Mouse (Mus musculus) macrophage (primary cell): ENCODE data around the gene Ccdc141. TPM values are rescaled to one million over a fixed set of nuclear protein-coding genes. Genes with fewer than 3 reads are reported as not detected.

ENCODE experiments used
- H3K27ac ChIP-seq: fragments of 350-480 bp; formaldehyde crosslinking; 2 replicates; pipeline ENCODE4 v1.9.0; 2021
- H3K36me3 ChIP-seq: fragments of 350-480 bp; formaldehyde crosslinking; 2 replicates; pipeline ENCODE4 v1.9.0; 2021; ENCODE audit errors: inconsistent target
- H3K4me3 ChIP-seq: fragments of 350-480 bp; formaldehyde crosslinking; 2 replicates; pipeline ENCODE4 v1.9.0; 2021; ENCODE audit errors: inconsistent target
- H3K79me2 ChIP-seq: fragments of 350-480 bp; formaldehyde crosslinking; 2 replicates; pipeline ENCODE4 v1.9.0; 2021; ENCODE audit errors: inconsistent target
- WGBS: methylation state at CpG from one replicate; pipeline ENCODE4 v1.1.7; 2026; ENCODE audit warnings: inconsistent platforms; ENCODE audit not compliant: missing documents; 5-methylcytosine and 5-hydroxymethylcytosine counted together
- polyA plus RNA-seq: library from polyadenylated mRNA; stranded (reverse); fragments of 250-400 nt; gene quantifications from 3 replicates; pipeline ENCODE4 v1.2.4, GENCODE M21; 2018; ENCODE audit warnings: inconsistent platforms

Ccdc141 gene
- polyA plus RNA-seq, 1 experiment from 2014 or later = 0.01 TPM

DNA sequence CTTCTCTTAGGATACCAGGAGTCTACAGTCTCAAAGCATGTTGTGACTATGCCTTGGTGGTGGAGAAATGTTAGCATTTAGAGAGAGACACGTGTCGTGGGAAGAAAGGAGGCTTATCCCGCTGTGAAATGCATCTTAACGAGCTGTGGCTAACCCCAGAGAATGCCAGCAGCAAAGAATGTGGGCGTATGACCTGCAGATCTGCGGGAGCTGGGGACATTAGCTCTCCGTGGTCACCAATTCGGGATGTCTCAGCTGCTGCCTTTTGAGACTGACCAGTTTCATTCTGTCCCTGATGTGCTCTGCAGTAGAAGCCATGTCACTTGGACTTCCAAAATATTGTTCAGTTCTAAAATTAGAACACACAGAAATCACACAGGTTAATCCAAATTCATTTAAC is 16.5 kb upstream of the Ccdc141 start:
- WGBS = 93% methylated on average over 8 of the region's 8 CpGs
- H3K4me3 ChIP-seq = no peak overlapping the region
- H3K36me3 ChIP-seq = peaks cover 71% of the 10 kb centered on the region
- no peaks in the 10 kb centered on the region for H3K79me2 ChIP-seq
- H3K27ac ChIP-seq = no peak overlapping the region

DNA sequence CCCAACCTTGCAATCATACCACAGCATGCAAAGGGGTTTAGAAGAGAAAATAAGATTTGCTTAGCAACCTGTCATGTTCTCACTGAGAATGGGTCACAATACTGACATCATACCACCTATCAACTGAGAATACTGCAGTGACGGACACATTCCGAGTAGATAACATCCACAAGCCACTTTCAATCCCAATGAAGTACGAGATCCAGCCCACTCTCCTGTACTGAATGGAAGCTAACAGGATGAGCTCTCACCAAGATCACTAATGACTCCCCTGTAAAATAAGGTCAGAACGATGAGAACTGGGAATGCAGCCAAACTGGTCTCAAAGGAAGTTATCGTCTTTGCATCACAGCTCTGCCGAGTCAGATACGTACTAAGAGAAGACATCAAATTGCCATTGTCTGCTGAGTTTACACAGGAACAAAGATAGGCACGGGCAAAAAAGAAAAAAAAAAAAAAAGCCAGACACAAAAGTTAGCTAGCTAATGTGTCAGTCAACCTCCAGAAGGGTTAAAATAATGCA is 13.7 kb upstream of the Ccdc141 start:
- WGBS = 96% methylated on average over 8 of the region's 8 CpGs
- H3K27ac ChIP-seq = no peak overlapping the region
- H3K79me2 ChIP-seq = no peaks in the 10 kb centered on the region
- peaks cover 46% of the 10 kb centered on the region for H3K36me3 ChIP-seq
- no peak overlapping the region for H3K4me3 ChIP-seq

DNA sequence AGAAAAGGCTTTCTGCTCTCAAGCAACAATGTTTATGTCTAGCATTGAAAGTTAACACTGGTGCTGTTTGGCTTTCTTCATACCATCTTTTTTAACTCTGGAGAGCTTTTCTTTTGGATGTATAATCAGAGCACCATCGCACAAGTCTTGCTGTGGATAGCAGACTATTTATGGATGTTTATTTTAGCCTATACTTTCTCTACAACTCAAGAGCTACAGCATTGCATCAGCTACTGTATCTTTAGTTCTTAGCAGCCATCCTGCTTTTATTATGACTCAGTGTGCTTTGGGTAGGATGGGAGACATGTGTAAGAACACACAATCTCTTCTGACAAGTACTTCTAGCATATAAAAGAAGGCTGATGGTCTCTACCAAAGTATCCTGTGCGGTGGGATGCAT is 13.2 kb upstream of the Ccdc141 start:
- WGBS = 100% methylated on average over 2 of the region's 2 CpGs
- no peak overlapping the region for H3K27ac ChIP-seq
- H3K4me3 ChIP-seq = no peak overlapping the region
- no peaks in the 10 kb centered on the region for H3K79me2 ChIP-seq
- H3K36me3 ChIP-seq = peaks cover 41% of the 10 kb centered on the region

DNA sequence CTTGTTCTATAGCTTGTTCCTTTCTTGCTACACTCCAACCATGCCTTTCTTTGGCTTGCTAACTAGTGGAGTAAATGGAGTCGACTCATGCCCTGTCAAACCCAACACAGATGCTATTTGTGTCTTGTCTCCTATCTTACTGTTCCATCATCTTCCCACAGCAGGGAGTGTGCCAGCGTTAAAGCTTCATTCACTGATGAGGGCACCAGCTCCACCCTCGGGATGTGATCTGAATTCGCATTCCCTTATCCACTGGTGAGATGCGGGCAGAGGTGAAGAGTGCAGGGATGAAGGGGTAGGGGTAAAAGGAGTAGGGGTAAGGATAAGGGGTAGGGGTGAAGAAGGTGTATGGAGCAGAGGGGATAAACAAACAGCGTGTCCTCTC is 12.6 kb upstream of the Ccdc141 start:
- Histone ChIP-seq H3K27ac (no peak overlapping the region), H3K36me3 (peaks cover 34% of the 10 kb centered on the region), H3K79me2 (no peaks in the 10 kb centered on the region), H3K4me3 (no peak overlapping the region)
- WGBS = 98% methylated on average over 6 of the region's 6 CpGs

DNA sequence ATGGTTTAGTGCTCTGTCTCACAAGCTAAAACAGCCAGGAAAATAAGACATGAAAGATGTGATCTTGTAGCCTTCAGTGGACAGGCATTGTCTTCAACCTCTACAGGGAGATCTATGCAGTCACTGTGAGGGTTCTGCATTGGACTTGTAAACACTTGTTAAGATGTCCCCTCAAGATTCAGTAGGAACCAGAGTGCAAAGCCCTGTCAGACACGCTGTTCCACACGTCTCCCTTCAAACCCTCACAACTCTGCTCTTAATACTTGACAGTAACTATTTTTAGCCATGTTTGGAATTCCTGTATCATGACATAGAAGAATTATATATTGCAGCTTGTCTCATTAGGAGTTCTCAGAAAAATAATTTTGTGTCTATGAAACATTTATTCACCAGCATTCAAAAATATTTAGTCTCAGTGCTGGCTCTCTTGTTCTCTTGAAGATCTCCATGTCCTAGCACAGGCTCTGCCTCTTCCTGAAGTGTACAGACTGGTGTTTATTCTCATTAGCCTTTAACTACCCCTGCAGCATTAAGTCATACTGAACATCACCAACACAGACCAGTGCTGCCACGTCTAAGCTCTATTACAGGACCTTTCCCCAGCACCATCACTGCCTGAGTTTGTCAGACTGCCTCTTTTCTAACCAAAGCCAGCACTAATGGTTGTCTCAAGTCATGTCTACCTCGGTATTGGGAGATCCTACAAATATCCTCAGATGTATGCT is 12.0 kb upstream of the Ccdc141 start:
- whole genome bisulfite sequencing = 95% methylated on average over 4 of the region's 4 CpGs
- no peak overlapping the region for H3K27ac ChIP-seq
- no peaks in the 10 kb centered on the region for H3K79me2 ChIP-seq
- no peak overlapping the region for H3K4me3 ChIP-seq
- peaks cover 29% of the 10 kb centered on the region for H3K36me3 ChIP-seq

DNA sequence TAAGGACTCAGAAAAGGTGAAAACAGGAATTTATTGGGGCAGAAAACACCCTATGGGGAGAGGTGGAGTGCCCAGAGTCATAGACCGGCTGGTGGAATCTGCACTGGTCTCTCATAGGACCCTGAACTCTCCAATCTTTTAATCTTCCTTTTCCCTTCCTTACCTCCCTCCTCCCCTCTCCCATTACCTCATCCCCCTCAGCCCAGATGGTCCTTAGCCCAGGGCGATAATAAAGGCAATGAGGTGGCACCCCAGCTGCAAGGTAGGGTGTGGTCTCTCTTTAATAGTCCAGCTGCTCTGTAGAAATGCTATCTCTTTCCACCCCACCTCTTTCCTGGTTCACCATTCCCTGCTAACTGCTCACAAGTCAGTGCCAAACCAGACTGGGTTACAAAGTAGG is 7.0 kb upstream of the Ccdc141 start:
- Histone ChIP-seq H3K4me3 (no peak overlapping the region), H3K27ac (no peak overlapping the region), H3K36me3 (no peaks in the 10 kb centered on the region), H3K79me2 (no peaks in the 10 kb centered on the region)
- WGBS = 85% methylated on average over 2 of the region's 2 CpGs

DNA sequence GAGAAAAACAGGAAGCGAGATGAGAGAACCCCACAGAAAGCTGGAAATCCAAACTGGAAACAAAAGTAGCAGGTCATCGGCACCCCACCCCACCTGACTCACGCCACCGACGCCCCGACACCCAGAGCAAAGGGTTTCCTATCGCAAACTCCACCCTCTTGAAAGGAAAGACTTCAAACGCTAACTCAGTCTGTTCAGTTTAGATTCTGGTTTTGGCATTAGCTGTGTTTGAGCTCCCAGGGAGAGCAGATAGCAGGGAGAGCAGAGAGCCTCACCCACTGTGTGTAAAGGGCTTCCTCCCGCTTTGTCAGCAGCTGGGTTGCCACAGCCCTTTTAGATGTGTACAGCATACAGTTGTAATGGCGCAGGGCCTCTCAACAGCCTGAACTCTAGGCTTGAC is 6.0 kb upstream of the Ccdc141 start:
- H3K36me3 ChIP-seq = no peaks in the 10 kb centered on the region
- WGBS = 35% methylated on average over 10 of the region's 10 CpGs
- H3K79me2 ChIP-seq = no peaks in the 10 kb centered on the region
- no peak overlapping the region for H3K4me3 ChIP-seq
- no peak overlapping the region for H3K27ac ChIP-seq

DNA sequence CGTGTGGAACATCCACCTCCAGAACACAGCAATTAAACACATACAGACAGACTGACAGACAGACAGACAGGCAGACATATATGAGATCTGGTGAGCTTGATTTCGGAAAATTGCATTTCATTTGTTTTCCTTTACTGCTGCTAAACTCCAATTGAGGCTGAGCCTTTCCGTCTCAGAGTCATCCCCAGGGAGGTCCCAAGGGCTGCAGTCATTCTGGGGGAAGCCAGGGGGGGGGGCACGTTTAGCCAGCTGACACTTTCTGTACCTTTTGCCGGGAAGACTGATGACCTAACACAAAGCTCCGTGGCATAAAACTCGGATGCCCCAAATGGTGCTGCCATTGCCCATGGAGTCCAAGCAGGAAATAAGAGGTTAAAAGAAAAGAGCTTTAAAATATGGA is 5.0 kb upstream of the Ccdc141 start:
- H3K79me2 ChIP-seq = no peaks in the 10 kb centered on the region
- 81% methylated on average over 6 of the region's 7 CpGs for WGBS

DNA sequence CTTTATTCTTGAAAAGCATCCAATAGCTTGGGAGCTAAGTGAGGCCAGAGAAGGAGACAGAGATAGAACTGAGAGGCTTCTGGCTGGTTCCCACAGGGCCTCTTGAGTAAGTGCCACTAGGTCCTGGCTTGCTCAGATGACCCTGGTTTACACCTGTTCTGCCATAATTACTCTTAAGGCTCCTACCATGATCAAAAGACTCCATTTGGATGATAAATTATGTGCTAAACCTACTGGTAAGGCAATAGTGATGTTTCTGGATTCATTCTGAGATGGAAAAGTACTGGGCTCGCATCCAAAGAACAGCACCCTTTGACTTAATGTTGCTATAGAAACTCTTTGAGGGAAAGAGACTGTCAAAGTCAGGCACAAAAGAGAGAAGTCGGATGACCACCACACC is 3.9 kb upstream of the Ccdc141 start:
- WGBS = 100% methylated on average over 2 of the region's 2 CpGs
- Histone ChIP-seq H3K36me3 (no peaks in the 10 kb centered on the region), H3K27ac (no peak overlapping the region), H3K4me3 (no peak overlapping the region), H3K79me2 (no peaks in the 10 kb centered on the region)

More for the DNA sequence above, 5.0 kb upstream of the Ccdc141 start:
- Histone ChIP-seq H3K36me3 (no peaks in the 10 kb centered on the region), H3K27ac (no peak overlapping the region), H3K4me3 (no peak overlapping the region)

DNA sequence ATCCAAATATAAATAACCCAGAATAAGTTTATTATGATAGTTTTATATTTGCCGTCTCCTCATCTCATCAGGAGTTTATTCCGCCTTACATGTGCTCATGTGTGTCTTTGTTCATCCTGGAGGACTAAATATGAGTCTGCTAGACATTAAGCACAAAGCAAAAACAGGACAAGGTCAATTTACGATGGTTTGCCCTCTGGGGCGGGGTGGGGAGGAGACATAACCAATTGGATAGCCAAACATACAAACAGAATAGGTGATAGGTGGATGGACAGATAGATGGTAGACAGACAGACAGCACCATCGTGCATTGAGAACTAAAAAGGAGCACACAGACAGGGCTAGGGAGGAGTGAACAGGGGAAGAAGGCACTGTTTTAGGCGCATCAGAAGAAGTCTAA is 3.4 kb upstream of the Ccdc141 start:
- Histone ChIP-seq H3K27ac (no peak overlapping the region), H3K79me2 (no peaks in the 10 kb centered on the region), H3K4me3 (no peak overlapping the region), H3K36me3 (no peaks in the 10 kb centered on the region)
- WGBS = 95% methylated on average over 6 of the region's 6 CpGs

DNA sequence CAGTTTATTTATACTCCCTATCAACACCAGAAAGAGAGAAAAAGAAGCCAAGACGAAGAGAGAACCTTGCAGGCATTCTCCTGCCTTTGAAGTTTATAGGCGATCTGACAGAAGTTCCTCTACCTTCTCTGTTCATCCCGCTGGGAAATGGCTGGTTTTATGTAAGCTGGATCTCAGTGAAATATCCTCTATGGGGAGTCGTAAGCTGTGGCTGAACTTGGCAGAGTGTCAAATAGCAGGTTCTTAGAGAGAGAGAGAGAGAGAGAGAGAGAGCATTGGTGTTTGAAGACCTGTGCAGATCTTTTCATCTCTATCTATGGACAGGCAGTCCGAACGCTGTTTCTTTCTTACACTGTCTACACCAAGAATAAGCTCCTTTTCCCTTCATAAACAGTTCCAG is 2.9 kb upstream of the Ccdc141 start:
- no peaks in the 10 kb centered on the region for H3K79me2 ChIP-seq
- no peak overlapping the region for H3K27ac ChIP-seq
- 81% methylated on average over 5 of the region's 6 CpGs for WGBS
- no peak overlapping the region for H3K4me3 ChIP-seq
- H3K36me3 ChIP-seq = no peaks in the 10 kb centered on the region

DNA sequence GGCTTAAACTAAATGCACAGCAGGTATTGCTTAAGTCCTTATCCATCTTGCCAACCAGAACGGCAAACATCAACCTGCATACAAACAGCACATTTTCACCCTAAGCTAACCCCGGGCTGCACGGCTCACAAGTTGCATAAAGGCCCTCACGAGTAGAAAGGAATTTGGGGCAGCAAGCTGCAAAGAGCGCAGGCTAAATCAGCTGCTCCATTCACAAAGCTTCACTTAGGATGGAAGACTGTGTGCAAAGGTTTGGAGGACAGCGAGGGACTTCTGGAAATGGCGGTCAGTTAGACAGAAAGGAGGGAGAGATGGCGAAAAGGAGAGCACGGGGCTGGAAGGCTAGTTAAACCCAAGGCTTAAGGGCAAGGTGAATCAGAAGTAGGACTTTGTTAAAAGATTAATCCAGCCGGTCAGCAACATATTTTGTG is 1.8 kb upstream of the Ccdc141 start:
- Histone ChIP-seq H3K27ac (no peak overlapping the region), H3K4me3 (no peak overlapping the region), H3K79me2 (no peaks in the 10 kb centered on the region), H3K36me3 (no peaks in the 10 kb centered on the region)
- WGBS = 93% methylated on average over 10 of the region's 10 CpGs

DNA sequence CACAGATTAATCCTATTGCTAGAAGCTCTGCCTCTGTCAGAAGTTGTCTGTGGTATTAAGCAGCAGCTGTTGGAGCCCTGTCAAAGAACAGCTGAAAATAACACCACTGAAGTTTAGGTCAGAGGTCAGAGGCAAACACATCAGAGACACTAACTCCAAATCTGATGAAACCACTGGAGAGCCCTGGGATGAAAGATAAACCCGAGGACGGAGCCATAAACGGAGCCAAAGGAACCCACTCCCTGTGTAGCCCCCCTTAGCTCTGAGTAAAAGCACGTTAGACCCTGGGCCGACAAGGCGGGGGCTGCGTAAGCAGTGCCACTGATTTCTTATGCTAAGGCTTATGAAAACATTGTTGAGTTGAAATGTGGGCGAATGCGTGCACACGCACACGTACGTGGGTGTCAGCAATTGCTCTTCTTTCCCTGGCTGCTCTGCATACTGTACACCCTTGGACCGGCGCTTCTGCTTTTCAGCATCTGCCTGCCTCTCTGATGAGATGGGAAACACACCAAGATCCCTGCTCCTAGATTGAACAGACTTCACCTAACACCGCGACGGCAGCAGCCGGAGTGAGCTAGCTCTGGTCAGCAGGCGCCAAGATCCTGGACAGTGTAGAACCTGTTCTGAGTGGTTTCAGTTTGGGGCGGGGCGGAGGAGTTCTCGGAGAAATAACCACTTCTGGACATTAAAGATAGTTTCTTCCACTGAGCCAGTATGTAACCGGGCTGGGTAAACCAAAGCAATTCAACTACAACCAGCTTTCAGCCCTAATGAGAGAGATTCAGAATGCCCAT is 1.2 kb upstream of the Ccdc141 start:
- no peak overlapping the region for H3K4me3 ChIP-seq
- no peaks in the 10 kb centered on the region for H3K79me2 ChIP-seq
- 81% methylated on average over 22 of the region's 23 CpGs for WGBS
- no peak overlapping the region for H3K27ac ChIP-seq
- H3K36me3 ChIP-seq = no peaks in the 10 kb centered on the region

DNA sequence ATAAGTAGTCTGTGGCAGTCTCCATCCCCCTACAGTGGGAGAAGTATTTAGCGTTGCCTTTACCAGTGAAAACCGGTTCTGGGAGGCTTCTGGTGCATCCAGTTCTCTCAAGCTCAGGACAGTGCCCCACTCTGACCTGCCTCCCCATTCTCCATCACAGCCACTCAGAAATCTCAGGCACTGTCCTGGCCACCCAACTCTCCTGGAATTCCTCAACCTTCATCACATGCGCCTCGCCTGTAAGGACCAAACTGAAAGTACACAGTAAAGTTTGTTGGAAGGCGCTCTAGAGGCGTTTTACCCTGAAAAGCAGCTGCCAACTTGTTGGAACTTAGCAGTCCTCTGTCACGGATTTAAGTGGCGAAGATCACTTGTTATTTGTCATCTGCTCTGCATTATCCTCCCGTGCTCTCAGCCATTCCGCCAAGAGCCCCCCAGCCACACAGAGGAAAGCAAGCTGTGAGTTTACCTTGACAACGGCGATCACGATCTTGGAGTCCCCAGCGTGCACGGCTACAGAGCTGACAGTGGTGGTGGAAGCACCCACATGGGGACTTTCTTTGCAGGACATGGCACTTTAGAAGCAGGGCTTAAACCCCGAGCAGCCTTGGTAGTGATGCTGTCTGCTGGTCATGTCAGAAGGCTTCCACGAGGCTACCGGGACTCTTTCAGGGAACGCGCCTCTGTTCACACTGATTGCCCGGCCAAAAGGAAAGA is 362 bp downstream of the Ccdc141 start:
- H3K4me3 ChIP-seq = peak overlapping the region; percentile 43
- no peaks in the 10 kb centered on the region for H3K36me3 ChIP-seq
- 4% methylated on average over 21 of the region's 21 CpGs for WGBS
- no peak overlapping the region for H3K27ac ChIP-seq
- H3K79me2 ChIP-seq = no peaks in the 10 kb centered on the region

DNA sequence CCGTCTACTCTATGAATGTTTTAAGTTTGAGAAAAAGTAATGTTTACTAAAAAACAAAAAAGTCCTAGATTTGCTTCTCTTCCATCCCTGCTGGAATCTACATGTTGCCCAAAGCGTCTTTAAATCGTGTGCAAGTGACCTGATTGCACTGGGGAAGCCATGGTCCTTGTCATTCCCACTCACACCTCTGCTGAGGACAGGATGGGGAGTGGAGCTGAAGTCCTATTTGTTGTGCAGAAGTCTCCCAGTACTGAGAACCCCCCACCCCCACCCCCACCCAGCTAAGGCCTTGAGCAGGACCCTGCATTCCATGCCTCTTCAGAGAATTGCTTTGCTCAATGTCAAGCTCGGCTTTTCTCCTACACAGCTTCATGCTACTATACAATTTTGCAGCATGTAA is 1.2 kb downstream of the Ccdc141 start:
- Histone ChIP-seq H3K79me2 (no peaks in the 10 kb centered on the region), H3K4me3 (no peak overlapping the region), H3K36me3 (no peaks in the 10 kb centered on the region), H3K27ac (no peak overlapping the region)
- WGBS = 93% methylated on average over 4 of the region's 4 CpGs
